Mouse (Mus musculus) lung, postnatal 25 days (tissue): Measurements from ENCODE around the gene Cyp1a2.
A peak's percentile ranks its signal among the peaks of the same experiment; 100 is the strongest.
"Not testable (repeated sequence)": the region's sequence is repeated elsewhere in the genome, so short reads cannot be mapped to it uniquely, and the experiment has no call there.

Experiments
- DNase-seq: peaks from one replicate; pipeline ENCODE4 v3.0.0; 2022; ENCODE audit warnings: low spot score

Cyp1a2 gene

DNA sequence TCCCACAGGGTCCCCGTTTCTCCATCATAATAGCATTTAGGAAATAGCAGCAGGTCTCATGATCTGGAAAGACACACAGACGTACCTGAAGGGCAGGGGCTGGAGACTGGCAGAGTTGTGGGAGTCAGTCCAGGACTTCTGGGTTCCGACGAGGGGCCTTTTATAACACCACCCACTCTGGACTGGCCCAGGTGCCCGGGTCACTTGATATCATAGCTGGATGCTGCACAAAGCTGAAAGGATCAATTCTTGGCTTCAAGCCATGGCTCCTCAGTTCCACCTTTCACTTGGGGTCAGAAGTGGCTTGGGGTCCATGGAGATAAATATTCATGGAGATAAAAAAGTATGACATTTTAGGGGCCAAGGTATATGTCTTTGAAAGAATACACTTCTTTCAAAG lies at the start of gene Cyp1a2:
Gene Cyp1a2, minus strand, starts transcription at position 184 of the 400 bp plus-strand sequence.
- DNase-seq = no peak

DNA sequence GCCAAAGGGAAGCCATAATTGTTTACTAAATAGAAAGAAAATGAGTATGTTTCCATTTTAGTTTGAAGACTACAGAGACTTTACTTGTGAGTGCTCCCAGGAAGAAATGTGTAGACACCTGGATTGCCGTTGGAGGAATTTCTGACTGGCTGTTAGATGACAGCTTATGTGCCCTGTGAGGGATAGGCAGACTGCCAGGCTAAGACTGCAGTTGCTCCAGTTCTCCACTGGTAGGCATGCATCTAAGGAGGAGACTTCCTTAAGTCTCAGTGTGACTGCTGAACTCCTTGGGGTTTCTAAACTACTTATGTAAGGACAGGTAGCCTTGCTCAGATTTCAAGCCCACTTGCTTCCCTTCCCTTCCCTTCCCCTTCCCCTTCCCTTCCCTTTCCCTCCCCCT lies 44.8 kb upstream of the Cyp1a2 start:
- no peak for DNase-seq

DNA sequence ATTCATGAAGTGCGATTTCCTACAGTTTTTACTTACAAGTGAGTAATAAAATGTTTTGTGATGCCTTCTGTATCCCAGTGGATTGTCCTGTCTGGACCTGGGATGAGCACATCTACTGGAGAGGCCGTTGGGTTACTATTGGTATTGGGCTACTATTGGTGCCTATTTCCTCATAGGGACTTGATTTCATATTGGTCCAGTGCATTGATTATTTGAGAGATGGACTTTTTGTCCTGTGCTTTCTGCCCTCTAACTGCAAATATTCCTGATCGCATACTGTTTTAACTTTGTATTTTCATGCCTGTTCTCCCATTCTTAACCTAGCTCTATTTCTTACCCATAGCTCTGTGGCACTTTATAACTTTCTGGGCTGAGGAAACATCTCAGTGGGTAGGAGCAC lies 41.2 kb upstream of the Cyp1a2 start:
- no peak for DNase-seq

DNA sequence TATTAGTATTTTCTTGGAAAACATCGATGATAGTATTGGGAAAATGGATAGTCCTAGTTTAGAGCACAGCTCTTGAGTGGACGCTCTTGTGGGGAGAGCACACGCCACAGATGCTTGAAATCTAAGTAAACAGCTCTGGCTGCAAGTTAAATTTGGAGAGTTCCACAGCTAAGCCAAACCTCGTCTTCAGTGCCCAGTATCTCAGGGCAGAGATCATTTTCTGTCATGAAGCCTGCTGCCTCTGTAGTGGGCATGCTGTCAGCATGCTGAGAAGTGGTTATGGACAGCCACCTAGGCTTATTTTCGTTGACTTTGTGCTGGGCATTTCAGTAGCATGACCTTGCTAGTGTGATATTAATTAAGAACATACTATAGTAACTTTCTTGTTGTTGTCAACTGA lies 40.3 kb upstream of the Cyp1a2 start:
- DNase-seq = no peak

DNA sequence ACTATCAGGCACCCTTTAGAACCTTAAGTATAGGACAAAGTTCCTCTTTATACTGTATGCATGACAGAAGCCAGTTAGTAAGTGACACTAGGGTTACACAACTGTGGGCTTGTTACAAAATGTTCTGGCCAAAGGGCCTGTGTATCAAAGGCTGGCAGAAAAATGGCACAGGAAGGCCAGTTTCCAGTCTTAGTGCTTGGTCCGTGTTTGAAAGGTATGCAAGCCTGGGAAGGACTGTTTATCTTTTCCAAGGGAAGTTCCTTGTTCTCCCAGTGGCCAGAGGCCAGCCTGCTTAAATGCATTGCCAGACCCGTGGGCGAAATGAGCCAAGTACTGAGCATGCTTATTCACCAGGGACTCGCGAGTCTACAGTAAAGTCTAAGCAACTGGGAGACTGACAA lies 39.8 kb upstream of the Cyp1a2 start:
- peak; percentile 92 for DNase-seq

DNA sequence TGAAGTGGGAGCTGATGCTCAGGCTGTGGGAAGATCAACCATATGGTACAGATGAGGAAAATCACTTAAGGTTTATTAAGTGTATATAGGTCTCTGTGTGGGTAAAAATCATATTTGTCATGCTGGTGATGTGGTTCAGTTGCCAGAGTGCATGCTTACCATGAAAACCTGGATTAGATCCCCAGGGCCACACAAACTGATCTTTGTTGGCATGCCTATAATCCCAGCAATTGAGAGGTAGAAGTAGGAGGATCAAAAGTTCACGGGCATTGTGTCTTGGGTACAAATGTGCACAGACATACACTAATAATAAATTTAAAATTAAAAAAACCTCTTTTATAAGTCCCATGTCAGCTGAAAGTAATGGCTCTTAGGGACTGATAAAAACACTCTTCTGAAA lies 38.9 kb upstream of the Cyp1a2 start:
- no peak for DNase-seq

DNA sequence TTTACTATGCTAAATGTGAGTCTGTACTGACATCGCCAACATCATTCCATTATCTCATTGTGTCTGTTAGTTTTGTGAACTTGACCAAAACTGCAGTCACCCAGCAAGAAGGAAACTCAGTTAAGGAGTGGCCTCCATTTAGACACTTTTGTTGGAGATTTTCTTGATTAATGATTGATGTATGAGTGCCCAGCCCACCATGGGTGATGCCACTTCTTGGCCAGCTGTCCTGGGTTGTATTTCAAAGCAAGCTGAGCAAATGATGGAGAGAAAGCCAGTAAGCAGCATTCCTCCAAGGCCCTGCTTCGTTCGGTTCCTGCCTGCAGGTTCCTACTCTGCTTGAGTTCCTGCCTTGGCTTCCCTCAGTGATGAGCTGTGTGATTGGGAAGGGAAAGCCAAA lies 37.2 kb upstream of the Cyp1a2 start:
- no peak for DNase-seq

DNA sequence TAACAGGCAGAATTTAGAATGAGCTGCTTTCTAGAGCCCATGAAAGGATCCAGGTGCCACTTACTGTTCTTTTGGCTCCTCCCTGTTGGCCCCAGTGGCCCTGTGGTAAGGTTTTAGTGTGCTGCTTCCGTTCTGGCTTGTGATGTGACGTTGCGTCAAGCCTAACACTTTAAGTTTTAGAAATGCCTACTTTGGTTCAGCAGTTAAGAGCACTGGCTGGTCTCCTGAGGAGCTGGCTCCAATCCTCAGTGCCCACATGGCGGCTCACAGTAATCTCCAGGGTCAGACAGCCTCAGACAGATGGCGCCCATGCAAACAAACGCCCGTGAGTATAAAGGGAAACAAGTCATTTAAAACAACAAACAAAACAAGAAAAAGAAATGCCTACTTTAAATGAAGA lies 34.9 kb upstream of the Cyp1a2 start:
- no peak for DNase-seq

DNA sequence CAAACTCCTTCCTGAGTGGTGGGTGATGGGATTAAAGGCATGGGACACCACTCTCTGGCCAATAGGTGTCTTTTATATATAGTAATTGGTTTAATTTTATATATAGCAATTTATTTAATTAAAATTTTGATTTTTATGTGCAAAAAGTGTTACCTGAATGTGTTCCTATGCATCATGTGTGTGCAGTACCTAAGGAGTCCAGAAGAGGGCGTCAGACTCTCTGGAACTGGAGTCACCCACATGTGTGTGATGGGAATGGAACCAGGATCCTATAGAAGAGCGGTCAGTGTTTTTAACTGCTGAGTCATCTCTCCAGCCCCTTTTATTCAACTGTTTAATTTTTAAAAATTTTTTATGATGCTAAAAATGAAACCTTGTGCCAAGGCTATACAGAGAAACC lies 28.7 kb upstream of the Cyp1a2 start:
- no peak for DNase-seq

DNA sequence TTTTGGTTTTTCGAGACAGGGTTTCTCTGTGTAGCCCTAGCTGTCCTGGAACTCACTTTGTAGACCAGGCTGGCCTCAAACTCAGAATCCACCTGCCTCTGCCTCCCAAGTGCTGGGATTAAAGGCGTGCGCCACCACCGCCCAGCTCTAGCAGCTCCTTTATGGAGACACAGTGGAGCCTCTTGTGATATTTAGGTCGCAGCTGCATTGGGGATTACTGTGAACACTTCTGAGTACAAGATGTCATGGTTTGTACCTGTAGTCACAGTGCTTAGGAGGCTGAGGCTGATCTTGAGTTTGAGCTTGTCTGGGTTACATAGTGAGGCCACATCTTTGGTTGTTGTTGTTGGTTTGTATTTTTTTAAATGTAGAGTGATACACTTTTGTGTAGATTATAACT lies 26.7 kb upstream of the Cyp1a2 start:
- not testable (repeated sequence) for DNase-seq

DNA sequence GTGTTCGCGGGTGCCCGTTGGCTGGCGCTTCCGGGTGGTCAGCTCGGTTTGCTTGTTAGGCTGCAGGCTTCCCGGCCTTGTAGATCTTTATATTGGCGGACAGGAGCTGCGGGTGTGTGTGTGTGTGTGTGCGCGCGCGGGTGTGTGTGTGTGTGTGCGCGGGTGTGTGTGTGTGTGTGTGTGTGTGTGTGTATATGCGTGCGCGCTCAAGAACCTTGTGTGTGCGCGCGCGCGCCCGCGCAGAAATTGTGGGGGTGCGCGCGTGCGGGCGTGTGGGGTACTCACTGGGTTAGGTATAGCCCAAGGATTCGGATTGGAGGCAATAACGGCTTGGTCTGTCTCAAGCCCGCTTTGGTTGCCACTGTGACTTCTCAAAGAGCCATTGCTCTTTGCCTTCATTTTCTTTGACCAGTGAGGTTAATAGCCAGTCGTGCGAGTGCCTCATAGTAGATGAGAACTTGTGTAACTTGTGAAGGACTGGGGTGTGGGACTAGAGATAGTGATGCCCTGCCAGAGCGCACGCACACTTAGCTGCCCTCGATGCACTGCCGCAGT lies 25.3 kb upstream of the Cyp1a2 start:
- peak; percentile 14 for DNase-seq

DNA sequence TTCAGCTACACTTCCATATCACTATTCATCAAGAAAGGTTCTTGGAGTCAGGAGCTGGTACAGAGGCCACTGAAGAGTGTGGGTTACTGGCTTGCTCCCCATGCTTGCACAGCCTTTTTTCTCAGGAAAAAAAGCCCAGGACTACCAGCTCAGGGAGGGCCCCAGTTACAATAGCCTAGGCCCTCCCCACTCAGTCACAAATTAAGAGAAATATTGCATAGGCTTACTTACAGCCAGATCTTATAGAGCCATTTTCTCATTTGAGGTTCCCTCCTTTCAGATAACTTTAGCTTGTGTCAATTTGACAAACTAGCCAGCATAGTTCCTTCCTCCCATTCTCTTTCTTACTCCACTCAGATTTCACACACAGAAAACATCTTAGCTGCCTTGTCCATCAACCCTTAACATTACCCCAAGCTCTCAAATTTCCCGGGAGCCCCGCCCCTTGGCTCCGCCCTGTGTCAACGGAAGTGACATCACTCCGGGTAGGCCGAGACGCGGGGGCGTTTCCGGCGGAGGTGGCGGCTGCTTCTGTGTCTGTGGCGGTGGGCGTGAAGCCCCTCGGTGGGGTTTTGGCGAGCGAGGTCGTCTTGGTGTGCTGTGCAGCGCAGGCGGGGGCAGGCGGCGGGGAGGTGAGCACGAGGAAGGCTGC lies 24.7 kb upstream of the Cyp1a2 start, which contains the start of gene Edc3:
Gene Edc3, plus strand, starts transcription at position 473 of the 652 bp plus-strand sequence.
- peak; percentile 93 for DNase-seq

DNA sequence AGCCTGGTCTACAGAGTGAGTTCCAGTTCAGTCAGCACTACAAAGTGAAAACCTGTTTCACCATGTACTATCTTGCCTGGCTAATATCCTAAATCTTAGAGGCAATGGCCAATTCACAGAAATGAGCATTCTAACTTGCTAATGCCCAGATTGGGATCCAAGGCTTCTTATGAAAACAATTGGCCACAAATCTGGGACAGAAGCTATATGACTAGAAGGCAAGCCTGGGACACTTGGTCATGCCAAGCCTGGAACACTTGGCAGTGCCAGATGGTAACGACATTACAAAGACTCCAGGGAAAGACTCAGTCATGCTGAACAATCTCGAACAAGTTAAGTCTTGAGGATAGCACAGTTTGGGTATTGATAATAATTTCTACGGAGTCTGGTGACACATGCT lies 23.0 kb upstream of the Cyp1a2 start:
- no peak for DNase-seq

DNA sequence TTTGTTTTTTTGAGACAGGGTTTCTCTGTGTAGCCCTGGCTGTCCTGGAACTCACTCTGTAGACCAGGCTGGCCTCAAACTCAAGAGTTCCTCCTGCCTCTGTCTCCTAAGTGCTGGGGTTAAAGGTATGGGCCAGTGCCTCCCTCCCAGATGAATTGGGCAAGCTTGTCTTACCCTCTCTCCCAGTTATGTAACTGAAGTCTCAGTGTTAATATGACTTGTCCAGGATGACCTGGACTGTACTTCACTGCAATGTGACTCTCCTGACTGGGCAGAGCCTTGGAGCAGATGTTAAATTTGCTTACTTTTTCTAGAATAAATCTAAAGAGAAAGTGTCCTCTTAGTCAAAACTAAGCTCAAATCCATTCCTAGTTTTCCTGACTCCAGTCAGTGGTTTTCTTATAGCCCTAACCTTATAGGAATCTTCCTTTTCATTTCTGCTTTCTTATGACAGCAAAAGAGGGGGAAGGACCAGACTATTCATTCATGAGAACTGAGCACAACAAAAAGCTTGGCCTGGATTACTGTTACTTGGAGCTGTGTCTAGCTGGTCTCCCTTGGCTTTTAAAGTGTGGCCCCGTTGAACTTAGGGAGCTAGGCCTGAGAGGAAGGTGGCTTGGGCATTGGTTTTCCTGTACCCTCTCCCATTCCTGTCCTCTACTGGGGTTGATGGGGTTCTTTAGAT lies 15.1 kb upstream of the Cyp1a2 start:
- no peak for DNase-seq

DNA sequence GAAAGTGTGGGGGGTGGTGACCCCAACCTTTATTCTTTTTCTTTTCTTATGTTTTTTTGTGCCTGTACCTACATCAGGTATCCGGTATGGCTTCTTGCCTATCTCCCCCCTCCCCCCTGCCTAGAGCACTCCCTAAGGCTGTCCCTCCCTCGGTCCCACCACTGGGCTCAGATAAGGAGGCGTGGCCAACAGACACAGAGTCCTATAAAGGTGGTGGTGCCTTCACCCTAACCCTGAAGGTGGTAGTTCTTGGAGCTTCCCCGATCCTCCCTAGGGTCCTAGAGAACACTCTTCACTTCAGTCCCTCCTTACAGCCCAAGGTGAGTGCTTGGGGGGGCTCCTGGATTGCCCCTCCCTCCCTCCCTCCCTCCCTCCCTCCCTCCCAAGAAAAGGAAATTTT lies 13.9 kb upstream of the Cyp1a2 start:
- no peak for DNase-seq

DNA sequence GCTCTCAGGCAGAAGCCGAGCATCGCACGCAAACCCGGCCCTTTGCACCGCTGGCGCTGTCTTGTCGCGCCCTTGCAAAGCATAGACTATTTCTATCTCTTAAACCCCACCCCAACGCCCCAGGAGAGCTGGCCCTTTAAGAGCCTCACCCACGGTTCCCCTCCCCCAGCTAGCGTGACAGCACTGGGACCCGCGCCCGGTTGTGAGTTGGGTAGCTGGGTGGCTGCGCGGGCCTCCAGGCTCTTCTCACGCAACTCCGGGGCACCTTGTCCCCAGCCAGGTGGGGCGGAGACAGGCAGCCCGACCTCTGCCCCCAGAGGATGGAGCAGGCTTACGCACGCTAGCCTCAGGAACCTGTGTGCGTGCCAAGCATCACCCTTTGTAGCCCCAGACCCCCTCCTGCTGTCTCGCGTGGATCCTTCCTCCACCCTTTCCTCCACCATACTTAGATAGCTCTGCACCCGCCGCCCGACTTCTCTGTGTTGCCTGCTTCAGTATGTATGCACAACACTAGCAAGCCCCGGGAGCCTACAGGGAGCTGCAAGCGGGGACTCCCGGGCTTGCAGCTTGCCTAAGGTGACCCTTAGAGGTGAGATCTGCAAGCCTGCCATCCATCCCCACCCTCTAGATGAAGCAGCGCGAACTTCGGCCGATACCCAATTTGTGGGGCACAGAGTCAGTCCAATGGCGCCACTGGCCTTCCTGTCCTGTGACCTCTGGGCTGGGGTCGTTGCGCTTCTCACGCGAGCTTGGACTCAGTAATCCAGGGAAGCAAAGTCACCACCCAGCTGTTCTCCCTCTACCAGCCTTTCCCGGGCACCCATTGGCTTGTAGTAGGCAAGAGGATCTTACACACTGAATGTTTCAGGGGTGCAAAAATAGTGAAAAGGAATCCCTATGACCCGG lies 13.1 kb upstream of the Cyp1a2 start:
- peak; percentile 41 for DNase-seq

DNA sequence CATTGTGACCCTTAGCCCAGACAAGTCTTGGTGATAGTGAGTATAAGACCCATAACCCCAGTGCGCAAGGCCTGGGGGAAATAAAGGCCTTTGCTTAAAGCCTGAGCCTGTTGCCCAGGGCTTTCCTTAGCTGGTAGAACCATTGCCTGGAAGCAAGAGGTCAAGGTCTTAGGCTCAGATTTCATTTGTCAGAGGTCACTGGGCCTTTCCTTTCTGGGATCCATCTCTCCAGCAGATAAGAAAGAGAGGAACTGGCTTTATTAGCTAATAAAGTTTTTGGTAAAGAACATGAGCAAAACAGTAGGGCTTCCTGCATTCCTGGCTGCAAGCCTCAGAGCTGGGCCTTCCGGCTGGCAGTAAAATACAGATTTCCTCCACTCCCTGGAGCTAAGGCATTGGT lies 10.6 kb upstream of the Cyp1a2 start:
- no peak for DNase-seq

DNA sequence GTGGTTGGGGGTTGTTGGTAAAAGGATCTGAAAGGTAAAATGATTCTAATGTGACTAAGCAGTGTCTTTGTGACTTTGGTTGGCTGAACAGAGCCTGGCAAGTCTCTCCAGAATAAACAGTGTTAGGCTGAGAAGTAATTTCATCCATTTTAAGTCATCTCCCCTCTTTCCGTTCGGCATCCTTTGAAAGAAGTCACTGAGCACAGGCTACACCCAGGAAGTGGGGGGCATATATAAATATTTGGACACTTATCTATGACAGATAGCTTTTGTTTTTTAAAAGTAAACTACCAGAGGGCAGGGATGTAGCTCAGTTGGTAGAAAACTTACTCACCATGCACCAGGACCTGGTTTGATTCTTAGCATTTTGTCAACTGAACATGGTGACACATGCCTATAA lies 5.1 kb upstream of the Cyp1a2 start:
- peak; percentile 36 for DNase-seq

DNA sequence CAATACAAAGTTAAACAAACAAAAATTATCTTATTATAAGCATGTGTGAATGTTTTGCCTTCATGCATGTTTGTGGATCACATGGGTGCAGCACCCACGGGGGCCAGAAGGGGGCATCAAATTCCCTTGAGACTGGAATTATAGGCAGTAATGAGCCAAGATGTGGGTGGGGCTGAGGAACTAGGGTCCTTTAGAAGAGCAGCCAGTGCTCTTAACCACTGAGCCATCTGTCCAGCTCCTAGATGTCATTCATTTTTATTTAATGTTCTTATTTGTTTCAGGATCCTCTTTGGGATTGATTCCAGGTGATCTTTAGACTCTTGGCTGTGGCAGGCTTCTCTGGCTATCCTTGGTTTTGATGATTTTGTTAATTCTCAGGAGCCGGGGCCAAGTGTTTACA lies 4.7 kb upstream of the Cyp1a2 start:
- DNase-seq = peak; percentile 51

DNA sequence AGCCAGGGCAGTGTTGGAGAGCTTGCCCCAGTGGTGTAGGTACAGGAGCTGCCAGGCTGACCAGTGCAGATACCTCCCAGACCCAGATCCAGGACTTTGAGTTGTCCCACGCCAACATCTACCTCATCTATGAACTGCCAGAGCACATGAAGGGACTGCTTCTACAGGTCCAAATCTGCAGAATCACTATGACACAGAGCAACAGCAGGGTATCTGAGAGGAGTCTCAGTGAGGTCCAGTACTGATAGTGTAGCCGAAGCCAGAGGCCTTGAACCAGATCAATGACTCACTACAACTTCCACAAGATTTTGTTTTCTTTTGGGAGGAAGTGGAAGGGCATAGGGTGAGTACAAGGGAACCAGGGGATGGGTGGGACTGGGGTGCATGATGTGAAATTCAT lies 4.2 kb upstream of the Cyp1a2 start, which contains the start of gene Cyp1a1:
Gene Cyp1a1, plus strand, starts transcription at position 178 of the 400 bp plus-strand sequence.
- no peak for DNase-seq

DNA sequence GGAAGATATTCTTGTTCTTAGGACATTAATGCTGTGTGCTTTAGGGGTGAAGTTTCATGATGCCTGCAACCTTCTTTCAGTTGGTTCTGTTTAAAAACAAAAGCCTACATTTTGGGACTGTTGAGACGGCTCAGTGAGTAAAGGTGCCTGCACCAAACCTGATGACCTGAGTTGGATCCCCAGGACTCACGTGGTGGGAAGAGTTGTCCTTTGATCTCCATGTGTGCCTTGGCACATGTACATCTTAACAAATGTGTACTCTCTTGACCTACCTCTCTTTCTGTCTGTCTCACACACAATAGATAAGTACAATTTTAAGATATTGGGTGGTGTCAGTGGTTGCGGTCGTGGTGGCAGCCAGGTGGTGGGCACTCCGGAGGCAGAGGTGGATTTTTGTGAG lies 2.5 kb upstream of the Cyp1a2 start:
- no peak for DNase-seq

DNA sequence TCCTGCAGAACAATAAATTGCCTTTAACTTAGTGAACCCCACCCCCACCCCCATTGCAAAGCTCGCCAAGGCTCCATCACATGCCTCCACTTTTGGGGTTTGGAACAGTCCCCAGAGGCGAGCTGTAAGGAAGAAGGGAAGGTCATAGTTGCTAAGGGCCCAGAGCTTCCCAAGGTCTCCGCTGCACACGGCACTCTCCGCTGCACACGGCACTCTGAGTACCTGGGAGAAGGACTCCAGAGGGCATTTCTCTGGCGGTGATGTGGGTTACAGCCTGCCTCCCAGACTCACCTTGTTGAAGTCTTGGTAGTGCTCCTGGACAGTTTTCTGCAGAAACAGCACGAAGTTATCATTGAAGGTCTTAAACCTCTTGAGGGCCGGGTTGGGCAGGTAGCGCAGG lies 2.1 kb downstream of the Cyp1a2 start:
- DNase-seq = no peak

DNA sequence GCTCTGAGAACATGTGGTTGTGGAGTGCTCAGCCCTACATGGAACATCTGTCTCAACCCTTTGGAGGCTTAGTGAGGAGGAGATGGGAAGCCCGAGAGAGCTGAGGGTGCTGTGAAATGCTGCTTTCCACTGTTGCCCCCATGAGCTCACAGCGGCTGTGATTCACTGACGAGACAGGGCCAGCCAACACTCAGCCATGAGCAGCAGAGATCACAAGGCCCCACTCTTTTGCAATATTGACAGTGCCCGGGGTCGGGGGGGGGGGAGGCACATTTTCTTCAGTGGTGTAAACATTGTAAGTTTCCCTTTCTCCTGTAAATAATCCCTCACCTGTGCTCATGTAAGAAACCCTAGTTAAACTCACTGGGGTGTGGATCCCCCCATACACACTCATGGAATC lies 12.0 kb downstream of the Cyp1a2 start:
- no peak for DNase-seq
